Mouse (Mus musculus) kidney, adult 9 months (tissue): ENCODE measurements at regions not wholly inside any gene's neighbourhood (a gene's known extent, or its start where the extent isn't known, plus 50 kb on each side); places are given as distances from the start of the nearest gene placed in this dataset.

Experiments used
- DNase-seq: peaks from one replicate; pipeline ENCODE4 v3.0.0; 2022

GRCm38 (mm10) chr14:24550763-24551471 is 64.0 kb downstream of the Rps24 start:
- DNase-seq = no peak

GRCm38 (mm10) chr14:24551472-24551783 is 64.5 kb downstream of the Rps24 start:
- no peak for DNase-seq

- no peak for DNase-seq
Measured at GRCm38 (mm10) chr14:24564801-24565624, 78.1 kb downstream of the Rps24 start.

GRCm38 (mm10) chr14:24565718-24566322 is 78.9 kb downstream of the Rps24 start:
- DNase-seq = no peak

- no peak for DNase-seq
Measured at GRCm38 (mm10) chr14:24575111-24575510, 88.2 kb downstream of the Rps24 start.

GRCm38 (mm10) chr14:24578535-24579111 is 91.7 kb downstream of the Rps24 start:
- no peak for DNase-seq

GRCm38 (mm10) chr14:24579153-24579795 is 92.3 kb downstream of the Rps24 start:
- DNase-seq = no peak

- no peak for DNase-seq
Measured at GRCm38 (mm10) chr14:24586133-24586908, 99.4 kb downstream of the Rps24 start.

- DNase-seq = no peak
Measured at GRCm38 (mm10) chr14:24586982-24587672, 100.2 kb downstream of the Rps24 start.

- DNase-seq = no peak
Measured at GRCm38 (mm10) chr14:24588041-24588440, 101.1 kb downstream of the Rps24 start.

- no peak for DNase-seq
Measured at GRCm38 (mm10) chr14:24606444-24607173, 119.7 kb downstream of the Rps24 start.

- no peak for DNase-seq
Measured at GRCm38 (mm10) chr14:24608356-24608755, 121.4 kb downstream of the Rps24 start.

GRCm38 (mm10) chr14:24612254-24612995 is 125.5 kb downstream of the Rps24 start:
- no peak for DNase-seq

- no peak for DNase-seq
Measured at GRCm38 (mm10) chr14:24615776-24616175, 128.9 kb downstream of the Rps24 start.

- no peak for DNase-seq
Measured at GRCm38 (mm10) chr14:24616306-24617125, 129.6 kb downstream of the Rps24 start.

GRCm38 (mm10) chr14:24617126-24617375 is 130.1 kb downstream of the Rps24 start:
- no peak for DNase-seq

GRCm38 (mm10) chr14:24617393-24617861 is 130.5 kb downstream of the Rps24 start:
- DNase-seq = no peak

- no peak for DNase-seq
Measured at GRCm38 (mm10) chr14:24618226-24619038, 131.5 kb downstream of the Rps24 start.

GRCm38 (mm10) chr14:24631994-24632393 is 145.1 kb downstream of the Rps24 start:
- no peak for DNase-seq
